Mouse (Mus musculus): ENCODE measurements at regions not wholly inside any gene's neighbourhood (a gene's known extent, or its start where the extent isn't known, plus 50 kb on each side); places are given as distances from the start of the nearest gene placed in this dataset.

- Histone ChIP-seq H3K27me3 (ENCODE audit: control insufficient read depth, insufficient read depth, insufficient read length) (no peaks in the 10 kb centered on the region), H3K4me3 (no peak overlapping the region), H3K4me2 (ENCODE audit: low read depth) (no peak overlapping the region), H3K79me2 (ENCODE audit: control insufficient read depth, insufficient read depth) (no peaks in the 10 kb centered on the region), H3ac (ENCODE audit: control insufficient read depth, insufficient read length) (no peak overlapping the region), H3K36me3 (ENCODE audit: control insufficient read depth, insufficient read depth) (no peaks in the 10 kb centered on the region)
- TF ChIP-seq E2F4 (IDR thresholded peaks at IDR 0.05; ENCODE audit: insufficient read depth) (no peak), POLR2AphosphoS2 (IDR thresholded peaks at IDR 0.05; ENCODE audit: insufficient read length, low read depth) (no peak), USF1 (IDR thresholded peaks at IDR 0.05; ENCODE audit: low read depth) (no peak), POLR2A (IDR thresholded peaks at IDR 0.05; ENCODE audit: insufficient read length, low read depth) (no peak), CEBPB (IDR thresholded peaks at IDR 0.05; ENCODE audit: insufficient read depth, poor library complexity, severe bottlenecking) (no peak), MYOG (IDR thresholded peaks at IDR 0.05; ENCODE audit: control insufficient read depth in 1 of 3, insufficient read depth in 1 of 3, insufficient read length in 2 of 3, low read depth in 2 of 3) (no peak)
These were observed 872.2 kb upstream of the 4931408C20Rik start for GRCm38 (mm10) chr1:27559426-27559825.

GRCm38 (mm10) chr1:27510787-27511395, 823.6 kb upstream of the 4931408C20Rik start:
- Histone ChIP-seq H3K36me3 (ENCODE audit: control insufficient read depth, insufficient read depth) (no peaks in the 10 kb centered on the region), H3K27me3 (ENCODE audit: control insufficient read depth, insufficient read depth, insufficient read length) (no peaks in the 10 kb centered on the region), H3K79me2 (ENCODE audit: control insufficient read depth, insufficient read depth) (no peaks in the 10 kb centered on the region), H3K4me3 (no peak overlapping the region), H3K4me2 (ENCODE audit: low read depth) (no peak overlapping the region), H3ac (ENCODE audit: control insufficient read depth, insufficient read length) (no peak overlapping the region)
- TF ChIP-seq TCF12 (IDR thresholded peaks at IDR 0.05; ENCODE audit: insufficient read depth, poor library complexity, severe bottlenecking) (no peak), MYOD1 (IDR thresholded peaks at IDR 0.05; ENCODE audit: control insufficient read depth in 1 of 3, insufficient read length in 2 of 3, low read depth in 2 of 3) (no peak), MYOG (IDR thresholded peaks at IDR 0.05; ENCODE audit: control insufficient read depth in 1 of 3, insufficient read depth in 1 of 3, insufficient read length in 2 of 3, low read depth in 2 of 3) (no peak), SRF (IDR thresholded peaks at IDR 0.05; ENCODE audit: control insufficient read depth, insufficient read length, low read depth) (no peak), POLR2A (IDR thresholded peaks at IDR 0.05; ENCODE audit: insufficient read length, low read depth) (no peak), MAX (IDR thresholded peaks at IDR 0.05; ENCODE audit: low read depth) (no peak), E2F4 (IDR thresholded peaks at IDR 0.05; ENCODE audit: insufficient read depth) (no peak), USF1 (IDR thresholded peaks at IDR 0.05; ENCODE audit: low read depth) (no peak), POLR2AphosphoS2 (IDR thresholded peaks at IDR 0.05; ENCODE audit: insufficient read length, low read depth) (no peak), REST (IDR thresholded peaks at IDR 0.05; ENCODE audit: insufficient read depth, insufficient read length) (no peak), CEBPB (IDR thresholded peaks at IDR 0.05; ENCODE audit: insufficient read depth, poor library complexity, severe bottlenecking) (no peak), TCF3 (IDR thresholded peaks at IDR 0.05; ENCODE audit: insufficient read length, low read depth) (no peak)

GRCm38 (mm10) chr1:27503807-27504206, 816.5 kb upstream of the 4931408C20Rik start:
- Histone ChIP-seq H3ac (ENCODE audit: control insufficient read depth, insufficient read length) (no peak overlapping the region), H3K4me3 (no peak overlapping the region), H3K79me2 (ENCODE audit: control insufficient read depth, insufficient read depth) (no peaks in the 10 kb centered on the region), H3K36me3 (ENCODE audit: control insufficient read depth, insufficient read depth) (no peaks in the 10 kb centered on the region), H3K4me2 (ENCODE audit: low read depth) (no peak overlapping the region), H3K27me3 (ENCODE audit: control insufficient read depth, insufficient read depth, insufficient read length) (no peaks in the 10 kb centered on the region)
- no peak for TF ChIP-seq MYOG (IDR thresholded peaks at IDR 0.05; ENCODE audit: control insufficient read depth in 1 of 3, insufficient read depth in 1 of 3, insufficient read length in 2 of 3, low read depth in 2 of 3)
- TF ChIP-seq E2F4 (IDR thresholded peaks at IDR 0.05; ENCODE audit: insufficient read depth) = no peak
- TF ChIP-seq TCF12 (IDR thresholded peaks at IDR 0.05; ENCODE audit: insufficient read depth, poor library complexity, severe bottlenecking) = no peak
- TF ChIP-seq MAX (IDR thresholded peaks at IDR 0.05; ENCODE audit: low read depth) = no peak
- no peak for TF ChIP-seq SRF (IDR thresholded peaks at IDR 0.05; ENCODE audit: control insufficient read depth, insufficient read length, low read depth)
- TF ChIP-seq POLR2A (IDR thresholded peaks at IDR 0.05; ENCODE audit: insufficient read length, low read depth) = no peak
- no peak for TF ChIP-seq CEBPB (IDR thresholded peaks at IDR 0.05; ENCODE audit: insufficient read depth, poor library complexity, severe bottlenecking)

- no peak overlapping the region for H3K4me2 ChIP-seq (ENCODE audit: low read depth)
- H3K79me2 ChIP-seq (ENCODE audit: control insufficient read depth, insufficient read depth) = no peaks in the 10 kb centered on the region
- no peak overlapping the region for H3ac ChIP-seq (ENCODE audit: control insufficient read depth, insufficient read length)
- no peak overlapping the region for H3K4me3 ChIP-seq
- H3K36me3 ChIP-seq (ENCODE audit: control insufficient read depth, insufficient read depth) = no peaks in the 10 kb centered on the region
- H3K27me3 ChIP-seq (ENCODE audit: control insufficient read depth, insufficient read depth, insufficient read length) = no peaks in the 10 kb centered on the region
- no peak for TF ChIP-seq POLR2A (IDR thresholded peaks at IDR 0.05; ENCODE audit: insufficient read length, low read depth)
- TF ChIP-seq TCF3 (IDR thresholded peaks at IDR 0.05; ENCODE audit: insufficient read length, low read depth) = no peak
- no peak for TF ChIP-seq POLR2AphosphoS2 (IDR thresholded peaks at IDR 0.05; ENCODE audit: insufficient read length, low read depth)
- no peak for TF ChIP-seq MYOG (IDR thresholded peaks at IDR 0.05; ENCODE audit: control insufficient read depth in 1 of 3, insufficient read depth in 1 of 3, insufficient read length in 2 of 3, low read depth in 2 of 3)
- TF ChIP-seq E2F4 (IDR thresholded peaks at IDR 0.05; ENCODE audit: insufficient read depth) = no peak
- no peak for TF ChIP-seq CEBPB (IDR thresholded peaks at IDR 0.05; ENCODE audit: insufficient read depth, poor library complexity, severe bottlenecking)
- TF ChIP-seq SRF (IDR thresholded peaks at IDR 0.05; ENCODE audit: control insufficient read depth, insufficient read length, low read depth) = no peak
- no peak for TF ChIP-seq REST (IDR thresholded peaks at IDR 0.05; ENCODE audit: insufficient read depth, insufficient read length)
- no peak for TF ChIP-seq USF1 (IDR thresholded peaks at IDR 0.05; ENCODE audit: low read depth)
- no peak for TF ChIP-seq TCF12 (IDR thresholded peaks at IDR 0.05; ENCODE audit: insufficient read depth, poor library complexity, severe bottlenecking)
- no peak for TF ChIP-seq MAX (IDR thresholded peaks at IDR 0.05; ENCODE audit: low read depth)
- no peak for TF ChIP-seq MYOD1 (IDR thresholded peaks at IDR 0.05; ENCODE audit: control insufficient read depth in 1 of 3, insufficient read length in 2 of 3, low read depth in 2 of 3)
These were observed 791.7 kb upstream of the 4931408C20Rik start for GRCm38 (mm10) chr1:27478991-27479390.

GRCm38 (mm10) chr1:27446069-27446468, 758.8 kb upstream of the 4931408C20Rik start:
- Histone ChIP-seq H3ac (ENCODE audit: control insufficient read depth, insufficient read length) (no peak overlapping the region), H3K79me2 (ENCODE audit: control insufficient read depth, insufficient read depth) (no peaks in the 10 kb centered on the region), H3K27me3 (ENCODE audit: control insufficient read depth, insufficient read depth, insufficient read length) (no peaks in the 10 kb centered on the region), H3K4me3 (no peak overlapping the region), H3K4me2 (ENCODE audit: low read depth) (no peak overlapping the region), H3K36me3 (ENCODE audit: control insufficient read depth, insufficient read depth) (no peaks in the 10 kb centered on the region)
- TF ChIP-seq MAX (IDR thresholded peaks at IDR 0.05; ENCODE audit: low read depth) = no peak
- no peak for TF ChIP-seq USF1 (IDR thresholded peaks at IDR 0.05; ENCODE audit: low read depth)
- no peak for TF ChIP-seq E2F4 (IDR thresholded peaks at IDR 0.05; ENCODE audit: insufficient read depth)
- no peak for TF ChIP-seq REST (IDR thresholded peaks at IDR 0.05; ENCODE audit: insufficient read depth, insufficient read length)
- no peak for TF ChIP-seq POLR2A (IDR thresholded peaks at IDR 0.05; ENCODE audit: insufficient read length, low read depth)
- TF ChIP-seq MYOG (IDR thresholded peaks at IDR 0.05; ENCODE audit: control insufficient read depth in 1 of 3, insufficient read depth in 1 of 3, insufficient read length in 2 of 3, low read depth in 2 of 3) = no peak
- TF ChIP-seq POLR2AphosphoS2 (IDR thresholded peaks at IDR 0.05; ENCODE audit: insufficient read length, low read depth) = no peak
- TF ChIP-seq TCF3 (IDR thresholded peaks at IDR 0.05; ENCODE audit: insufficient read length, low read depth) = no peak
- no peak for TF ChIP-seq TCF12 (IDR thresholded peaks at IDR 0.05; ENCODE audit: insufficient read depth, poor library complexity, severe bottlenecking)
- TF ChIP-seq SRF (IDR thresholded peaks at IDR 0.05; ENCODE audit: control insufficient read depth, insufficient read length, low read depth) = no peak

Measured in myocyte (in vitro differentiated cells).